Mouse (Mus musculus) layer of hippocampus, postnatal 14 days (tissue): ENCODE results near the gene Rtp2. TPM values are rescaled to one million over a fixed set of nuclear protein-coding genes. Genes with fewer than 3 reads are reported as not detected.

Experiments used
- DNase-seq, 2 experiments: peaks; one replicate each; pipeline ENCODE4 v3.0.0; 2021 to 2022; ENCODE audit warnings: low spot score in 2 of 2, mixed read lengths in 1 of 2
- total RNA-seq, 2 experiments: library from RNA; stranded (reverse); gene quantifications; 2 replicates each; pipeline ENCODE4 v1.2.3; 2021

Rtp2 gene
- total RNA-seq, 2 experiments from 2014 or later = 0.36 to 0.65 TPM

DNA sequence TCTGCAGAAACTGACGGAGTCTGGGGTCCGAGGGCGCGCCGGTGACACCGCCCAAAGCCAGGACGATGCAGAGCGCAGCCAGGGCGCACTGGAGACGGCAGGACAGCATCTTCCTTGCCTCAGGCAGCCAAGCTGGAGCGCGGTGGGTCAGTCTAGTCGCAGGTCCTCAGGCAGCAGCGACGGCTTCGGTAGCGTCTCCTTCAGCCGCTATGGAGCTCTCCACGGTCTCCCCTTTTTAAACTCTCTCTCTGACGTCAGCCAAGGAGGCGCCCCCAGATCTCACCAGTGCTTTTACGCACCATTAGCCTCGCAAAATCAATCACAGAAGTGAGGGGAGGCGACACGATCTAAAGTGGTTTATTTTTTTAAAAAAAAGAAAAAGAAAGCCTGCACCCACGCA is 41.6 kb downstream of the Rtp2 start, which contains the start of gene Sst:
Sst (minus strand) TSS at position 323 of the 400 bp plus-strand sequence.
- DNase-seq = no peak

DNA sequence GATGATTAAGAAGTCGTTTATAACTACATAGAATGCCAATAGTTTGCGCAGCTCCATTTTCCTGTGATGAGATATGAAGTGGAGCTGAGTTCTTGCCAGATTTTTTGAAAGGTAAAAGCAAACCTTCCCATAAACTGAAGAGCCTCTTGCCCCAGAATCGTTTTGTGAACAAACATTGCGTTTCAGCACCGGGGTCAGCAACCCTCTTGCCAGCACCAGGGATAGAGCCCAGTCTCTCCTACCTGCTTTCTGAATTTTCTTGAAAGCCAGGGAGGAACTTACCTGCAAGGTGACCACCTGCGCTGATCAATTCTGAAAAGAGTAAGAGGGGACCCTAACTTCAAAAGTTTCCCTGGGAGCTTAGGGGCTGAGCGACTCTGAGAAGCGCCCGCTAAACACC is 42.0 kb downstream of the Rtp2 start:
- DNase-seq = no peak

DNA sequence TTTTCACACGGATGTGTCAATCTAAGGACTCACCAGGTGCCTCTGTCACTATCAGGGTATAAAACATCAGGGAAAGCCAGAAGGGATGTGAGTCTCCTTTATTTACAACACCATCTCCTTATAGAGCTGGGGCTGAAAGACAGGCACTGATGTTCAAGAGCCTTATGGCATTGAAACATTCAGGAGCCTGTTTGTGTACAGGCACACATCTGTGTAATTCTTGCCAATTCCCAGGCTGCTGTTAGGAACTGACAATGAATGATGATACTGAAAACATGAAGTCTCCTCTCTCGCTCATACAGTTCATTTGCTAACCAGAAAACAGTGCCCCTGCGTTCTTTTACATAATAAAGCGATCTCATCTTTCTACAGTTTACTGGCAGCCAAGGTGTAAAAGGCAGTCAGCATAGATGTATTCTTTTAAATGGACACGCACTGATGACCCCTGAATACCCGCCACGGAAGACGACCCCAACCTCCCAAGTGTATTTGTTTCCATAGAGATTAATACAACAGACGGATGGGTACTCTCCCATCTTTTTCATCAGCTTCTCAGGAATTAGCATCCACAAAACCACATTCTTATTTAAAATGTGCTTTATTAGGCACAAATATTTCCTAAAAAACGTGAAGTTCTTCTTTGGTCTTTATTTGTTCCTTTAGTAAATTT is 44.1 kb downstream of the Rtp2 start:
- DNase-seq = no peak

DNA sequence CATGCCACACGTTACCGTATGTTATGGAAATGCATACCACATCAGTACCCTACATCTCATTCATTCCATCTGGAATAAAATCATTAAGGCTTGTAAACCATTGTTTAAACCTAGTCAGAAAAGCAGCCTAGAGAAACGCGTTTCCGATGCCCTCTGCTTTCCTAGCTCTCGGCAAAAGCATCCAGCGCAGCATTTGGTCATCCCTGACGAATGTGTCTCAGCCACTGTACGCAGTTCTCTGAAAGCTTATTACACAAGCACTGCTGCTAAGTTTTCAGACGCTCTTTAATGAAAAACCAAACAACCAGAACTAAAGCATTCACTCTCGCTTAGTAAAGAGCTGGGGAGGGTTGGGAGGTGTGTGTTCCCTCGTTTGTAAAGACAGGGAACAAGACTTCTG is 47.1 kb downstream of the Rtp2 start:
- no peak for DNase-seq

Other genes with a start within 250 kb of the Rtp2 start
- 100 to 1,000 TPM; 330 to 395 TPM for gene Sst, start 41.4 kb downstream of the Rtp2 start, total RNA-seq
- not detected for gene Gm37419, start 56.1 kb upstream of the Rtp2 start, total RNA-seq
- 10 to 100 TPM; 38.0 to 40.8 TPM for gene Bcl6, start 56.5 kb upstream of the Rtp2 start, total RNA-seq